Mouse (Mus musculus) intestine, embryonic 14.5 days (tissue): Measurements from ENCODE around the gene Fbln1. TPM values are rescaled to one million over a fixed set of nuclear protein-coding genes. Genes with fewer than 3 reads are reported as not detected.

Experiments
- ATAC-seq: fragments of 200-750 bp; cut with Nextera tagmentation; replicated peaks from 2 replicates; pipeline ENCODE4 v1.8.0; 2017; ENCODE audit warnings: low read depth, moderate number of reproducible peaks, moderate TSS enrichment, moderate library complexity; ENCODE audit not compliant: low FRiP score, low TSS enrichment
- DNase-seq: peaks from one replicate; pipeline ENCODE4 v3.0.0-alpha.2; 2018; ENCODE audit warnings: low spot score
- H3K27ac ChIP-seq: fragments of 300-500 bp; sonication (generic); 2 replicates; pipeline ENCODE4 v1.5.1; 2014; ENCODE audit warnings: low read depth, mild to moderate bottlenecking, control low read depth
- H3K27me3 ChIP-seq: fragments of 300-500 bp; sonication (generic); replicated peaks from 2 replicates; pipeline ENCODE4 v1.6.1; 2014; ENCODE audit warnings: low read length, control low read depth; ENCODE audit not compliant: control insufficient read depth, insufficient read depth
- H3K36me3 ChIP-seq: fragments of 300-500 bp; sonication (generic); 2 replicates; pipeline ENCODE4 v1.6.1; 2014; ENCODE audit warnings: low read length, control low read depth; ENCODE audit not compliant: control insufficient read depth, insufficient read depth
- H3K4me1 ChIP-seq: fragments of 300-500 bp; sonication (generic); replicated peaks from 2 replicates; pipeline ENCODE4 v1.6.1; 2014; ENCODE audit warnings: low read length, control low read depth, mixed read lengths; ENCODE audit not compliant: control insufficient read depth, insufficient read depth
- H3K4me2 ChIP-seq: fragments of 300-500 bp; sonication (generic); 2 replicates; pipeline ENCODE4 v1.6.1; 2014; ENCODE audit warnings: low read length
- H3K4me3 ChIP-seq: fragments of 300-500 bp; sonication (generic); 2 replicates; pipeline ENCODE4 v1.5.1; 2014; ENCODE audit warnings: low read depth, low read length, control low read depth, mixed read lengths
- H3K9ac ChIP-seq: fragments of 300-500 bp; sonication (generic); 2 replicates; pipeline ENCODE4 v1.6.1; 2014; ENCODE audit warnings: mild to moderate bottlenecking, low read length
- H3K9me3 ChIP-seq: fragments of 300-500 bp; sonication (generic); 2 replicates; pipeline ENCODE4 v1.6.1; 2016; ENCODE audit warnings: low read length, control low read depth; ENCODE audit not compliant: control insufficient read depth
- WGBS: fragments of 180-500 bp; shearing (Covaris S2); extraction: QIAGEN DNeasy Blood & Tissue Kit; methylation state at CpG from one replicate; pipeline ENCODE4 v1.1.7; 2014; 5-methylcytosine and 5-hydroxymethylcytosine counted together
- polyA plus RNA-seq: library from polyadenylated mRNA; unstranded; fragments of >200 nt; fragmentation: Nextera tagmentation; extraction: Ambion mirVana; gene quantifications from 2 replicates; pipeline ENCODE4 v1.2.1, GENCODE M21; 2014

Gene Fbln1
- polyA plus RNA-seq = 236 and 255 TPM in 2 replicates

- peak; percentile 87 for ATAC-seq
- H3K4me2 ChIP-seq = peak within 1 kb of the TSS; percentile 54
- no peaks in the 10 kb centered on the region for H3K27me3 ChIP-seq
- peak within 1 kb of the TSS; percentile 93 for H3K27ac ChIP-seq
- under 1% methylated on average over 49 of the region's 64 CpGs for WGBS
- peaks cover 22% of the 10 kb centered on the region for H3K4me1 ChIP-seq
- H3K4me3 ChIP-seq = peak within 1 kb of the TSS; percentile 67
- peaks cover 3% of the 10 kb centered on the region; the same call in 1 of the 2 replicates for H3K9me3 ChIP-seq
- peak; percentile 91 for DNase-seq
- H3K9ac ChIP-seq = peak within 1 kb of the TSS; percentile 87
- peaks cover 9% of the 10 kb centered on the region for H3K36me3 ChIP-seq
Observed at GRCm38 (mm10) chr15:85205792-85206702, at the start of gene Fbln1. Fbln1 (plus strand) TSS chr15:85205949.

DNA sequence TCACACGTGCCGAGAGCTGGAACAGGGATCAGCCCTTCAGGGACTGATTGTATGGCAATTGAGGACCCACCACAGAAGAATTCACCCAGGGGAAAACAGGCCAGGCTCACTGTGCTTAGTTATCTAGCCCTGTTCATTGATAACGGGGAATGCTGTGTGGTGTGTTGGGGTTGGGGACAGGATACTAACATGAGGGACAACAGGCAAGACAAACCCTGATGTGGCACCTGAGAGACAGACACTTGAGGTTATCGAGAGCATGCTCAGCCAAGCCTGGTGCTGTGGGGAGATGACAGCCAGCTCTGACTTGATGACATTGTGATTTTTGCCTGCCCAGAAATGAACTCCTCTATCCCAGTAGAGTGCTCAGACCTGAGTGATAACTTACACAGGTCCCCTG lies 49.6 kb upstream of the Fbln1 start:
- Histone ChIP-seq H3K9ac (no peak overlapping the region), H3K4me2 (no peak overlapping the region), H3K9me3 (no peaks in the 10 kb centered on the region), H3K4me3 (no peak overlapping the region), H3K27me3 (no peaks in the 10 kb centered on the region), H3K4me1 (no peaks in the 10 kb centered on the region), H3K36me3 (no peaks in the 10 kb centered on the region), H3K27ac (no peak overlapping the region)
- WGBS = 67% methylated on average over 4 of the region's 4 CpGs
- ATAC-seq (no peak), DNase-seq (no peak)

GRCm38 (mm10) chr15:85161416-85161815 lies 44.3 kb upstream of the Fbln1 start:
- no peak for DNase-seq
- H3K27ac ChIP-seq = no peak overlapping the region
- peaks cover 16% of the 10 kb centered on the region for H3K4me1 ChIP-seq
- no peak for ATAC-seq
- H3K9ac ChIP-seq = no peak overlapping the region
- no peaks in the 10 kb centered on the region for H3K27me3 ChIP-seq
- H3K9me3 ChIP-seq = no peaks in the 10 kb centered on the region
- H3K4me2 ChIP-seq = no peak overlapping the region
- H3K36me3 ChIP-seq = no peaks in the 10 kb centered on the region
- no peak overlapping the region for H3K4me3 ChIP-seq

GRCm38 (mm10) chr15:85162693-85163663 lies 42.8 kb upstream of the Fbln1 start:
- H3K36me3 ChIP-seq = no peaks in the 10 kb centered on the region
- peak overlapping the region; percentile 75 for H3K27ac ChIP-seq
- no peak for ATAC-seq
- H3K27me3 ChIP-seq = no peaks in the 10 kb centered on the region
- H3K9ac ChIP-seq = no peak overlapping the region
- no peak overlapping the region for H3K4me3 ChIP-seq
- peaks cover 24% of the 10 kb centered on the region for H3K4me1 ChIP-seq
- H3K9me3 ChIP-seq = no peaks in the 10 kb centered on the region
- WGBS = 32% methylated on average over 21 of the region's 21 CpGs
- peak; percentile 59 for DNase-seq
- H3K4me2 ChIP-seq = no peak overlapping the region

DNA sequence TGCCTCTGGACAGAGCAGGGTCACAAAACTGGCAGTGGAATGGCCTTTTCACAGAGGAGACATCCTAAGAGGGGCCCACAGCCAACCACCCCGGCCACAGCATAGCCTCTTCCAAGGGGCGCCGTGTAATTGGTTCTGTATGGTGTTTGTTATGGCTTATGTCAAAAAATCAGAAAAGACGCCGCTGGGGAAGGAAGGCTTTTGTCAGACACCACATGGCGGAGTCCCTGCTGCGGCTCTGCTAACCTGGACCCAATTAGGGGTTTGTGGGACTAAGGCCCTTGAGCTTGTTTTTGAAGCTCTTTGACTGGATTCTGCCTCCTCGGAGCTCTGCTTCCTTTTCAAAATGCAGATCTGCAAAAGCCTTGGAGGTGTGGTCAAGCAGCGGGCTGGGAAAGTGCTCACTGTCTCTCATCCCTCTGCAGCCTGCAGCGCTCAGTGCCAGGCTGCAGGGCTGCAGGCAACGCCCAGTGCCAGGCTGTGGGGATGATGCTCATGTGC lies 39.3 kb upstream of the Fbln1 start:
- Histone ChIP-seq H3K9ac (no peak overlapping the region), H3K36me3 (no peaks in the 10 kb centered on the region), H3K4me3 (no peak overlapping the region), H3K27me3 (no peaks in the 10 kb centered on the region), H3K4me1 (peaks cover 24% of the 10 kb centered on the region), H3K9me3 (no peaks in the 10 kb centered on the region), H3K27ac (0 out of 2 replicates have a peak overlapping the region, but pooled peaks have one; percentile 9), H3K4me2 (no peak overlapping the region)
- DNase-seq = no peak
- no peak for ATAC-seq
- 39% methylated on average over 11 of the region's 11 CpGs for WGBS

GRCm38 (mm10) chr15:85167086-85167679 lies 38.6 kb upstream of the Fbln1 start:
- Histone ChIP-seq H3K36me3 (no peaks in the 10 kb centered on the region), H3K27me3 (no peaks in the 10 kb centered on the region), H3K4me1 (peaks cover 24% of the 10 kb centered on the region), H3K9me3 (no peaks in the 10 kb centered on the region), H3K27ac (no peak overlapping the region), H3K4me2 (no peak overlapping the region), H3K9ac (no peak overlapping the region), H3K4me3 (no peak overlapping the region)
- WGBS = 47% methylated on average over 12 of the region's 12 CpGs
- no peak for DNase-seq
- no peak for ATAC-seq

- no peak overlapping the region for H3K4me2 ChIP-seq
- H3K27me3 ChIP-seq = no peaks in the 10 kb centered on the region
- H3K4me3 ChIP-seq = no peak overlapping the region
- H3K4me1 ChIP-seq = peaks cover 10% of the 10 kb centered on the region; the same call in 1 of the 2 replicates
- no peaks in the 10 kb centered on the region for H3K36me3 ChIP-seq
- H3K9ac ChIP-seq = no peak overlapping the region
- ATAC-seq (no peak), DNase-seq (no peak)
- 45% methylated on average over 2 of the region's 2 CpGs for WGBS
- no peaks in the 10 kb centered on the region for H3K9me3 ChIP-seq
- no peak overlapping the region for H3K27ac ChIP-seq
Observed at GRCm38 (mm10) chr15:85172054-85172453, 33.7 kb upstream of the Fbln1 start.

GRCm38 (mm10) chr15:85173425-85173824 lies 32.3 kb upstream of the Fbln1 start:
- no peak for DNase-seq
- Histone ChIP-seq H3K4me2 (no peak overlapping the region; the same call in 1 of the 2 replicates), H3K4me1 (0 out of 2 replicates have a peak, but pooled peaks cover 8% of the 10 kb centered on the region), H3K27me3 (no peaks in the 10 kb centered on the region), H3K27ac (peak overlapping the region; percentile 48; the same call in 1 of the 2 replicates), H3K9me3 (no peaks in the 10 kb centered on the region), H3K9ac (no peak overlapping the region), H3K36me3 (no peaks in the 10 kb centered on the region), H3K4me3 (no peak overlapping the region)
- no peak for ATAC-seq
- 53% methylated on average over 8 of the region's 8 CpGs for WGBS
